Mouse (Mus musculus): Measurements from ENCODE around the gene Tmprss9. TPM values are rescaled to one million over a fixed set of nuclear protein-coding genes. Genes with fewer than 3 reads are reported as not detected.

Tmprss9 gene
- polyA plus RNA-seq, 1 experiment from 2014 or later, result 0.04 TPM

DNA sequence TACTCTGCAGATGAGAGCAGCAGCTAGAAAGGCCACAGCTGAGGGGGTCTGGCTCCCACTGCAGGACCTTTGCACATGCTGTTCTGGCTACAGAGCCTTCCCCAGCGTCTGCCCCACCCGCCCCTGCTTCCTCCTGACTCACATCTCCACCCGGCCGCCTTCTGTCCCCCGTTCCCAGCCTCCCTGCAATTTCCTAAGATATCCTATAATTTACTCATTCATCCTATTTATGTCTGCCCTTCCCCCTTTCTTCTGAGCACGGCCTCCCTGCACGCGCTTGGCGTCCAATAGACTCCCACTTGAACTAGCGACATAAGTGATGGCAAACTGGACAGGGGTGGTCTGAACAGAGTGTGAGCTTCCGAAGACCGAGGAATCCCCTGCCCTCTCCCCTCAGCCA is 25.9 kb upstream of the Tmprss9 start:
- Histone ChIP-seq H3K4me1 (peaks cover 27% of the 10 kb centered on the region), H3K27me3 (ENCODE audit: low read depth, poor library complexity, severe bottlenecking) (peaks cover 59% of the 10 kb centered on the region), H3K4me3 (no peak overlapping the region), H3K27ac (no peak overlapping the region), H3K36me3 (peaks cover 9% of the 10 kb centered on the region), H3K9me3 (replicated peaks) (no peaks in the 10 kb centered on the region)
- WGBS, result 81% methylated on average over 12 of the region's 12 CpGs
- DNase-seq (ENCODE audit: low spot score), result no peak

DNA sequence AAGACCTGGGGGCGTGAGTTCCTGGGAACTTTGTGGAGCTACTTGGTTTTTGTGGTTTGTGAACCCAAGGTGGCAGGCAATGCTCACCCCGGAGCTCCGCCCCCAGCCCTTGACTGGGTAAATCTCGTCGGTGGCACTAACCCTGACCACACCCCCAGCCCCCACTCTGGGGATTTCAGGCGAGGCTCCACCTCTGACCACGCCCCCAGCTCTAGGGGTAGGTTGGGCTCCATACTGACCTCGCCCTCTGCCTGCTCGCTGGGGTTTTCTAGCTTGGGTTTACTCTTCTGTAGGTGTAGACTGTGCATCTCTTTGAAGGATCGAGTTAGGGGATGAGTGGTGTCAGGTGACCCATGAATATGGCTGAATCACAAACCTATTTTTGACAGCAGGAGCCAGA is 23.1 kb upstream of the Tmprss9 start:
- Histone ChIP-seq H3K36me3 (peaks cover 36% of the 10 kb centered on the region), H3K9me3 (replicated peaks) (no peaks in the 10 kb centered on the region), H3K27me3 (ENCODE audit: low read depth, poor library complexity, severe bottlenecking) (peaks cover 30% of the 10 kb centered on the region), H3K4me1 (peaks cover 24% of the 10 kb centered on the region), H3K27ac (no peak overlapping the region), H3K4me3 (no peak overlapping the region)
- peak; percentile 47 for DNase-seq (ENCODE audit: low spot score)
- 8% methylated on average over 10 of the region's 10 CpGs for WGBS

DNA sequence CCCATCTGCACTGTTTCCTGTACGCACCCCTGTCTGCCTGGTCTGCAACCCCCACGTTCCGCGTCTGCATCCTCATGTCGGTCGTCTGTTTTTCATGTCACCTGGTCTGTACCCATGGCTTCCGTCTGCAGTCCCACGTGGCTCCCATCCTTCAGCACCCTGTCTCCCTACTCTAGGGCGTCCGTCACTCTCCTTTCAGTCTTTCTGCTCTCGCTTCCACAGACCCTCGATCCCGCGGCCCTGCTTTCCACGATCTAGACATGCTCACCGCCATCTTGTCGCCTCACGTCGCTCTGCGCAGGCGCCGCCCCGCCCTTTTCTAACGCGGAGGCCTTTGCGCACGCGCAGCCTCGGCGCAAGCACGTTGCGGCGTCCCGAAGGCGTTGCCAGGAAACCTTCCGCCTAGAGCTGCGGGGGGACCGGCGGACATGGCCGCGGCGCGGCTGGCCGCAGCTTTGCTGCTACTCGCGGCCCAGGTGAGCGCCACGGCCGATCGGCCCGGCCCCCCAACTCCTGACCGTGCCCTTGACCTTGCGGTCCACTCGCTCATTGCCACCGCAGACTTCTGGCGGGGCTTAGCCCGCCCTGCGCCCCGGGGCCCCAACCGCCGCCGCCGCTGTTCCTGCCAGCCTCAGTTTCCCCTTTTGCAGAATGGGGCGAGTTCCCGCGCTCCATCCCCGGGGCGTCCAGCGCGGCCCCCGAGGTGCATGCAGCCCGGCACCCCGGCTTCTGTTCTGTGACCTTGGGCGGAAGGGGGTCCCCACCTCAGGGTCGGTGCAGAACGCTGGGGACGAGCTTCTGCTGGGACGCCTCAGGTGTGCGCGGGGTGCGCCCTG is 16.5 kb upstream of the Tmprss9 start, which contains the start of the genes Lsm7 and Sppl2b:
Lsm7 (minus strand) TSS at position 297 of the 836 bp plus-strand sequence.
Sppl2b (plus strand) TSS at position 363 of the 836 bp plus-strand sequence.
- WGBS, result under 1% methylated on average over 81 of the region's 81 CpGs
- H3K36me3 ChIP-seq, result peaks cover 34% of the 10 kb centered on the region
- peak; percentile 99 for DNase-seq (ENCODE audit: low spot score)
- H3K27me3 ChIP-seq (ENCODE audit: low read depth, poor library complexity, severe bottlenecking), result no peaks in the 10 kb centered on the region
- H3K27ac ChIP-seq, result peak within 1 kb of the TSS; percentile 83
- peaks cover 39% of the 10 kb centered on the region for H3K4me1 ChIP-seq
- no peaks in the 10 kb centered on the region for H3K9me3 ChIP-seq (replicated peaks)
- H3K4me3 ChIP-seq, result peak within 1 kb of the TSS; percentile 99

DNA sequence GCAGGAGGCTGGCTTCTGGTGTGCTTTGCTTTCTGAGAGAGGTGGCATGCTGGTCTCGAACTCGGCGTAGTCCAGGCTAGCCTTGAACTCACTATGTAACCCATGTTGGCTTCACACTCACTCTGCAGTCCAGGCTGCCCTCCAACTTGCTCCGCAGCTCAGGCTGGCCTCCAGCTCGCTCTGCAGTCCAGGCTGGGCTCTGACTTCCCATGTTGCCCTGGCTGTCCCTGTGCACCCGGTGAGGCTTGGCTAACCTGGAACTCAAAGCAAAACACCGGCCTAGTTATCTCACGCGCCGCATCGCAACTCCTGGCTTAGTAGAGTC is 15.9 kb upstream of the Tmprss9 start:
- Histone ChIP-seq H3K36me3 (peaks cover 29% of the 10 kb centered on the region), H3K9me3 (replicated peaks) (no peaks in the 10 kb centered on the region), H3K27ac (peak overlapping the region; percentile 83), H3K4me1 (peaks cover 39% of the 10 kb centered on the region), H3K27me3 (ENCODE audit: low read depth, poor library complexity, severe bottlenecking) (no peaks in the 10 kb centered on the region), H3K4me3 (peak overlapping the region; percentile 99)
- WGBS, result 26% methylated on average over 11 of the region's 11 CpGs
- peak; percentile 50 for DNase-seq (ENCODE audit: low spot score)

DNA sequence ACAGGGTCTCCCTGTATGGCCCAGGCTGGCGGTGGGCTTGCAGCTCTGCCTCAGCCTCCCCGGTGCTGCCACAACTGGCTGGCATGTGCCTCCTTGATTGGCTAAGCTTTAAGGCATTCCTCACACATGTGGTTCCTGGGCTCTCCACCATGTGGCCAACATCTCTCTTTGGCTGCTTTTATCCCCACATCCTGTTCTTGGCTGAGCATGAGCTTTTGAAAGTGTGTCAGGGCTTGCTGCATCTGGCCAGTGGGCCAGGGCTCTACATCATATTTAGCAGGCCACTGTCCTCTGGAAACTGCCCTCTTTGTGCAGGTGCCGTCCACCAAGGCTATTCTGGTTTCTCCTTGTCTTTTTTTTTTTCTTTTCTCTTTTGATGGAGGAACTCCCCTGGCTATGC is 15.4 kb upstream of the Tmprss9 start:
- Histone ChIP-seq H3K27ac (no peak overlapping the region), H3K4me3 (peak overlapping the region; percentile 99), H3K27me3 (ENCODE audit: low read depth, poor library complexity, severe bottlenecking) (no peaks in the 10 kb centered on the region), H3K9me3 (replicated peaks) (no peaks in the 10 kb centered on the region), H3K4me1 (peaks cover 39% of the 10 kb centered on the region), H3K36me3 (peaks cover 28% of the 10 kb centered on the region)
- DNase-seq (ENCODE audit: low spot score), result no peak
- WGBS, result 64% methylated on average over 3 of the region's 3 CpGs

DNA sequence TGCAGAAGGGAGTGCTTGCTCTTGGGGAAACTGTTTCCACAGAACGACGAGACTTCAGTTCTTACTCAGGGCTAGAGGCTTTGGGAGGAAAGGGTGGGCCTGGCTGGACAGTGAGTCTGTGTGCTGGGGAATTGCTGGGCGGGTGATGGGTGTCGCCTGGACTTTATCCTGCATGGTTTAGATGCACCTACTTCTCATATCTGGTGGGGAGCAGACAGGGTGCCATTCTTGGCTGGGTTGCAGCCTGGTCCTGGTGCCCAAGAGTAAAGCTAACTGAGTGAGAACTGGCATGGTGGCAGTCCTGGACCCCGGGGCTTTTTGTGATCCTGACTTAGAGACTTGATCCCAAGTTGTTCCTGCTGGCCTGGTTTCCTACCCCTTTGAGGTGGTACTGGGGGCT is 14.7 kb upstream of the Tmprss9 start:
- DNase-seq (ENCODE audit: low spot score), result no peak
- H3K36me3 ChIP-seq, result peaks cover 28% of the 10 kb centered on the region
- H3K4me3 ChIP-seq, result peak overlapping the region; percentile 2; the same call in 1 of the 2 replicates
- H3K27me3 ChIP-seq (ENCODE audit: low read depth, poor library complexity, severe bottlenecking), result no peaks in the 10 kb centered on the region
- H3K27ac ChIP-seq, result 0 out of 2 replicates have a peak overlapping the region, but pooled peaks have one; percentile 1
- WGBS, result 82% methylated on average over 5 of the region's 5 CpGs
- H3K9me3 ChIP-seq (replicated peaks), result no peaks in the 10 kb centered on the region
- peaks cover 39% of the 10 kb centered on the region for H3K4me1 ChIP-seq

DNA sequence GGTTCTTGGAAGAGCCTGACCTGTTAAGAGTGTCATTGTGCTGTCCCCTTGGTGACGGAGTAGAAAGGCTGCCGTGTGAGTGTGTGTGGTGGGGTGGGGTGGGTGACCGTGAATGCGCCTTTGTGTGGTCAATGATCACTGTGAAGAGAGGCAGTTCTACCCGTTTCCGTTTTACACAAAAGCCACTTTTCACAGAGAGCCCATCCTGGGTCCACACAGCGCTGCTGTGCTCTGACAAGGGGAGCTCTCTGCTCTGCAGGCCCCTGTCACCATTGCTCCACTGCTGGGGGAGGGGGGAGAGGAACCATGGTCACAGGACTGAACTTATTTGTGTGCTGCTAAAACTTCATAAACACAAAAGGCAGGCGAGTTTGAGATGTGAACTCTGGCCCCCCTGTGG is 14.3 kb upstream of the Tmprss9 start:
- no peaks in the 10 kb centered on the region for H3K27me3 ChIP-seq (ENCODE audit: low read depth, poor library complexity, severe bottlenecking)
- 71% methylated on average over 8 of the region's 8 CpGs for WGBS
- no peak for DNase-seq (ENCODE audit: low spot score)
- no peaks in the 10 kb centered on the region for H3K9me3 ChIP-seq (replicated peaks)
- peak overlapping the region; percentile 2; the same call in 1 of the 2 replicates for H3K4me3 ChIP-seq
- H3K27ac ChIP-seq, result 0 out of 2 replicates have a peak overlapping the region, but pooled peaks have one; percentile 1
- H3K36me3 ChIP-seq, result peaks cover 28% of the 10 kb centered on the region
- H3K4me1 ChIP-seq, result peaks cover 39% of the 10 kb centered on the region

DNA sequence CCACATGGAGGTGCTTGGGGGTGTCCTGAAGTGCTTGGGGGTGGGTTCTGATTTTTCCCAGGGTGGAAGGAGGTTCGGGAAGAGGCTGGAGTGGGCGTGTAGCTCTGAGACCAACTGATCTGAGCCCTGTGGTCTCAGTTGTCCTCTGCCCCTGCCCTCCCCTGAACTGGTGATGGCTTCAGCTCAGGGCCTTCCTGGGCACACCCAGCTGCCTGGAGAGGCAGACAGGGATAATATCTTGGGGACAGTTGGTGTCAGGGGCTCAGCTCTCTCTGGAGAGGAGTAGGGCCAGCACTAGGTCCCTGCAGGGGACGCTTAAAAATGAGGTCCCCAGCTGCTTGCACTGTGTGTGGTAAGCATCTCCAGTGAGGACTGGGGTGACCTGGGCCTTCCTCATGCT is 13.8 kb upstream of the Tmprss9 start:
- Histone ChIP-seq H3K36me3 (peaks cover 29% of the 10 kb centered on the region), H3K27me3 (ENCODE audit: low read depth, poor library complexity, severe bottlenecking) (no peaks in the 10 kb centered on the region), H3K27ac (peak overlapping the region; percentile 48), H3K9me3 (replicated peaks) (no peaks in the 10 kb centered on the region), H3K4me1 (peaks cover 39% of the 10 kb centered on the region), H3K4me3 (0 out of 2 replicates have a peak overlapping the region, but pooled peaks have one; percentile 2)
- DNase-seq (ENCODE audit: low spot score), result no peak
- WGBS, result 93% methylated on average over 3 of the region's 3 CpGs

DNA sequence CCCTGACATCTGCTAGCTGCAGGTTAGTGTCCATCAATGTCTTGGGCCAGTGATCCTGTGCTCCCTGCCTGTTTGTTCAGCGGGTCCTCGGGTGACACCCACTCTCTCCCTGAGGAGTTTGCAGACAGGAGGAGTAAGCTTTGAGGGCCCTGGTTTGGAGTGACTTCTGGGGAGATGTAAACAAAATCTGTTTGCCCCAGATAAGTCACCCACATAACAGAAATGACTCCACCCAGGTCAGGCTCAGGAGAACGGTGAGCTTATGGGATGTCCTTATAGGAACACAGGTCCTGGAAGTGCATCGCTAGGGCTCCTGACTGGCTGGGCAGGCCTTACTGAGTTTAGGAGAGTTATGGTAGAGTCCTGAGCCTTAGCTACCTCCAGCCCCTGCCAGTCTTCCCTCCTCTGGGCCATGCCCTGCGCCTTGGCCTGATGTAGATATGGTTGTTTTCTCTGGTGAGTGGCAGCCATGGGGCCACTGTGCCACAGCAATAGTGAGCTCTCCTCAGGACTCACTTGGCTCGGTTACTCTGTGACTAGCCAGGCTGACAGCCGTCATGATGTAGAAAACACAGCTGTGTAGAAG is 13.2 kb upstream of the Tmprss9 start:
- 87% methylated on average over 7 of the region's 7 CpGs for WGBS
- H3K27ac ChIP-seq, result peak overlapping the region; percentile 48

DNA sequence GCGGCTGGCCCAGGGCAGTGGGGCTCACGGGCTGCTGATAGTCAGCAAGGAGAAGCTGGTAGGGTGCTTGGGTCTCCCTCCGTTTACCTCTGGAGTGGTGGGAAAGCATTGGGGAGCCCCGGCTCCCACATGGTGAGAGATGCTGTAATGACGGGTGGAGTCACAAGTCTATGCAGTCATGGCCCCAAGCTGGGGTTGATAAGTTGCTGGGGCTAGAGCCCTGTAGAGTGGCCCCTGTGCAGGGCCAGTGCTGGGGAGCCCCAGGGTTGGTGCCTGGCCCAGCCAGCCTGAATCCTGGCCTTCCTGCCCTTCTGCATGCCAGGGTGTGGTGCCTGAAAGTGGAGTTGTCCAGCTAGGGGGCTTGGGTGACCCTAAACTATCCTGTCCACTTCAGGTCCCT is 9.3 kb upstream of the Tmprss9 start:
- H3K9me3 ChIP-seq (replicated peaks), result no peaks in the 10 kb centered on the region
- no peak for DNase-seq (ENCODE audit: low spot score)
- peaks cover 63% of the 10 kb centered on the region for H3K36me3 ChIP-seq
- whole genome bisulfite sequencing, result 89% methylated on average over 5 of the region's 5 CpGs
- no peaks in the 10 kb centered on the region for H3K27me3 ChIP-seq (ENCODE audit: low read depth, poor library complexity, severe bottlenecking)
- peaks cover 2% of the 10 kb centered on the region; the same call in 1 of the 2 replicates for H3K4me1 ChIP-seq
- no peak overlapping the region for H3K4me3 ChIP-seq
- H3K27ac ChIP-seq, result no peak overlapping the region

More for the DNA sequence above, 13.2 kb upstream of the Tmprss9 start:
- Histone ChIP-seq H3K4me1 (peaks cover 35% of the 10 kb centered on the region), H3K4me3 (no peak overlapping the region), H3K27me3 (ENCODE audit: low read depth, poor library complexity, severe bottlenecking) (no peaks in the 10 kb centered on the region), H3K36me3 (peaks cover 29% of the 10 kb centered on the region), H3K9me3 (replicated peaks) (no peaks in the 10 kb centered on the region)
- DNase-seq (ENCODE audit: low spot score), result no peak

DNA sequence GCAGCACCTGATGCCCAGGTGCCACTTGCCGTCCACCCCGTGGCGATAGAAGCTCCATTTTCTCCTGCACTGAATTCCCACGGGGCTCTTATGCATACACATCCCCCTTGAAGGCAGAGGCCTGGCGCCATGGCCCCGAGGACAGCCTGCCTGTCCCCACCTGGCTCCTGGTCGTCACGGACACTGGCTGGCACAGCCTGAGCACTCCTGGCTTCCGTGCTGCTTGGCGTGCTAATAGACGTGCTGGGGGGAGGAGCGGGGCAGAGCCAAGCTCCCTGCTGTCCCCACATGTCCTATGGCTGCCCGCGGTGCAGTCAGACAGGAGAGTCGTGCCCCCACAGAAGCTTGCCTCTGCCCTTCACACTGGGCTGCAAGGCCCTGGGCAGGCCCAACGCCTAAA is 7.2 kb upstream of the Tmprss9 start:
- no peak overlapping the region for H3K27ac ChIP-seq
- H3K4me3 ChIP-seq, result no peak overlapping the region
- H3K27me3 ChIP-seq (ENCODE audit: low read depth, poor library complexity, severe bottlenecking), result no peaks in the 10 kb centered on the region
- WGBS, result 93% methylated on average over 16 of the region's 16 CpGs
- peaks cover 77% of the 10 kb centered on the region for H3K36me3 ChIP-seq
- H3K4me1 ChIP-seq, result no peaks in the 10 kb centered on the region
- DNase-seq (ENCODE audit: low spot score), result no peak
- H3K9me3 ChIP-seq (replicated peaks), result no peaks in the 10 kb centered on the region

DNA sequence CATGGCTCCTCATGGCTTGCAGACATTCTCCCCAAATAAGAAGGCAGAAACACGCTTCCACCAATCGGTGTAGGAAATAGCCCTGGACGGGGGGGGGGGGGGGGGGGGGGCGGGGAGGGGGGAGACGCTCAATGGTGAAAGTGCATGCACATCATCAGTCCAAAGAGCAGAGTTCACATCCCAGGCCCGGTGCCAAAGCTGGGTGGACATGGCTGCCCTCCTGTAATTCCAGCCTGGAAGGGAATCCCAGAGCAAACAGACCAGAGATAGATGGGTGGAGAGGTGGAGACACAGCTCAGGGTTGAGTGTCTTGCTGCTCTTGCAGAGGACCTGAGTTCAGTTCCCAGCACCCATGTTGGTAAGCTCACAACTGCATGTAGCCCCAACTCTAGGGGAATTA is 655 bp upstream of the Tmprss9 start:
- peaks cover 26% of the 10 kb centered on the region for H3K36me3 ChIP-seq
- no peak overlapping the region for H3K4me3 ChIP-seq
- 56% methylated on average over 6 of the region's 6 CpGs for WGBS
- DNase-seq (ENCODE audit: low spot score), result no peak
- 0 out of 2 replicates have a peak, but pooled peaks cover 4% of the 10 kb centered on the region for H3K27me3 ChIP-seq (ENCODE audit: low read depth, poor library complexity, severe bottlenecking)
- no peaks in the 10 kb centered on the region for H3K9me3 ChIP-seq (replicated peaks)
- H3K27ac ChIP-seq, result no peak overlapping the region
- no peaks in the 10 kb centered on the region for H3K4me1 ChIP-seq

DNA sequence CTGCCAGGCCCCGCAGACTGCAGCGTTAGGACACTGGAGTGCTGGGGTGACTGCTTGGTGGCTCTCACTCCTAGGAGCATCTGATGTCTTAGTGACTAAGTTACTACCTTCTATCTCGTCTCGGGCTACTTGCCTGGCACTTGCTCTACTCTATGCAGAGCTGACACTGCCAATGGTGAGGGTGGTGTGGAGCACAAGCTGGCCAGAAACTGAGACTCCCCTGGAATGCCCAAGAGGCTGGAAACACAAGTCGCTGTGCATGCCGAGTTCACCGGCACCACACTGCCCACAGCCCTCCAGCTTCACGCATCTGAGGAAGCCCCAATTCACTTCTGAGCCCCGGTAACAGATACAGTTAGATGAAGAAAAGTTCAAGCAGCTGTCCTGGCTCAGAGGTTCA is 2.4 kb downstream of the Tmprss9 start:
- H3K4me3 ChIP-seq, result no peak overlapping the region

More for the DNA sequence above, 2.4 kb downstream of the Tmprss9 start:
- DNase-seq (ENCODE audit: low spot score), result no peak
- no peaks in the 10 kb centered on the region for H3K9me3 ChIP-seq (replicated peaks)
- 0 out of 2 replicates have a peak, but pooled peaks cover 4% of the 10 kb centered on the region for H3K27me3 ChIP-seq (ENCODE audit: low read depth, poor library complexity, severe bottlenecking)
- H3K36me3 ChIP-seq, result no peaks in the 10 kb centered on the region
- 85% methylated on average over 9 of the region's 9 CpGs for WGBS
- H3K4me1 ChIP-seq, result peaks cover 9% of the 10 kb centered on the region
- H3K27ac ChIP-seq, result no peak overlapping the region

Measured in limb, embryonic 10.5 days (tissue).